Mouse (Mus musculus): Measurements from ENCODE around the gene Zfp607b. TPM values are rescaled to one million over a fixed set of nuclear protein-coding genes. Genes with fewer than 3 reads are reported as not detected.

The Zfp607b gene
- polyA plus RNA-seq, 1 experiment from 2014 or later, result 4.1 TPM

DNA sequence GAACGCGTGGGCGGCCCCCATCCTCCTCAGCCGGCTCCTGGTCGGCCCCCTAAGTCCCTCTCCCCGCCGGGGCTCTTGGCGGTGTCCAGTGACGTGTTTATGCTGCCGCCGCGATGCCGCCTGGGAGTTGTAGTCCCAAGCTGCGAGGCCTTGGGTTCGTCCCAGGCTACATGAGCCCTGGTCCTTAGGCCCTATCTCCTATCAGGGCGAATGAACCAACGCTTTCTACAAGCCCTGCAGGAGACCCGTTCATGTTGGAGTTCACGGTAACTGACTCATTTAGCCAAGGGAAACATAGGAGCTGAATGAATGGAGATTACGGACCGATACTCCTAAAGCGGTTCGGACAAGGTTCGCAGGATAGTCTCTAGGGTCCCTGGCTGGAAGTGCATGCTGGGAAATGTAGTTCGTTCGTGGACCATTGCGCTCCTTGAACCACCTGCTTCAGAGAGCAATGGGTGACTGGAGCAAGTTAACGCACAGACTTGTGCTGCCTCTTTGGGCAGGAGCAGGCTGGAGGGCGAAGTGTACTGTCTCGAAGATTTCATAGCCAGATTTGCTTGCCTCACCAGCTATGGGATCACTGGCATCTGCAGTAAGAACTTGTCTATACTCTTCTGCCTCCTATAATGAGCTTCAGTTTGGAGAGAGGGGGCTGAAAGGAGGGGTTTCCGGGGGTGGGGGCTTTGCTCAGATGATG is 14.5 kb upstream of the Zfp607b start, which contains the start of gene Map3k10:
Gene Map3k10, minus strand, starts transcription at position 77 of the 700 bp plus-strand sequence.
- Histone ChIP-seq H3K4me3 (replicated peaks; ENCODE audit: low read length) (peak within 1 kb of the TSS; percentile 74), H3K9me3 (replicated peaks; ENCODE audit: control insufficient read depth, low read length) (no peaks in the 10 kb centered on the region), H3K4me2 (ENCODE audit: low read depth, low read length) (peak within 1 kb of the TSS; percentile 94), H3K27ac (ENCODE audit: low read length) (peak within 1 kb of the TSS; percentile 89), H3K27me3 (ENCODE audit: control insufficient read depth, insufficient read depth, low read length) (no peaks in the 10 kb centered on the region), H3K4me1 (ENCODE audit: control insufficient read depth, insufficient read depth, low read length) (peaks cover 16% of the 10 kb centered on the region), H3K9ac (ENCODE audit: low read length) (peak within 1 kb of the TSS; percentile 87), H3K36me3 (ENCODE audit: control insufficient read depth, insufficient read depth, low read length) (no peaks in the 10 kb centered on the region)
- peak; percentile 97 for ATAC-seq (ENCODE audit: insufficient read depth, low FRiP score)
- WGBS, result under 1% methylated on average over 31 of the region's 31 CpGs

DNA sequence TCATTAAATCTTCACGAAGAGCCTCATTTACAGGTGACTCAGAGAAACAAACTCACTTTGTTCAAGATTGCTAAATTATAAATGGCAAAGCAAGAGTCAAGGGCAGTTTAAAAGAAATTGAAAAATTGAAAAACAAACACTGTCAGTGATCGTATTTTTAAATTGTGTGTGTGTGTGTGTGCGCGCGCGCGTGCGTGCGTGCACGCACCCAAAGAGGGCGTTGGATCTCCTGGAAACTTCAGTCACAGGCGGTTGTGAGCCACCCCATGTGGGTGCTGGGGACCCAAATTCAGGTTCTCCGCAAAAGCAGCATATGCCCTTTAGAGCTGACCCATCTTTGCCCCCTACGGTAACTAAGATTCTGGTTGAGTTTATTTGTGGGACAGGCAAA is 13.9 kb upstream of the Zfp607b start:
- WGBS, result 25% methylated on average over 14 of the region's 14 CpGs
- Histone ChIP-seq H3K4me3 (replicated peaks; ENCODE audit: low read length) (peak overlapping the region; percentile 74), H3K9me3 (replicated peaks; ENCODE audit: control insufficient read depth, low read length) (no peaks in the 10 kb centered on the region), H3K9ac (ENCODE audit: low read length) (no peak overlapping the region), H3K27me3 (ENCODE audit: control insufficient read depth, insufficient read depth, low read length) (no peaks in the 10 kb centered on the region), H3K36me3 (ENCODE audit: control insufficient read depth, insufficient read depth, low read length) (no peaks in the 10 kb centered on the region), H3K4me1 (ENCODE audit: control insufficient read depth, insufficient read depth, low read length) (peaks cover 16% of the 10 kb centered on the region), H3K4me2 (ENCODE audit: low read depth, low read length) (peak overlapping the region; percentile 94), H3K27ac (ENCODE audit: low read length) (no peak overlapping the region)
- ATAC-seq (ENCODE audit: insufficient read depth, low FRiP score), result no peak

DNA sequence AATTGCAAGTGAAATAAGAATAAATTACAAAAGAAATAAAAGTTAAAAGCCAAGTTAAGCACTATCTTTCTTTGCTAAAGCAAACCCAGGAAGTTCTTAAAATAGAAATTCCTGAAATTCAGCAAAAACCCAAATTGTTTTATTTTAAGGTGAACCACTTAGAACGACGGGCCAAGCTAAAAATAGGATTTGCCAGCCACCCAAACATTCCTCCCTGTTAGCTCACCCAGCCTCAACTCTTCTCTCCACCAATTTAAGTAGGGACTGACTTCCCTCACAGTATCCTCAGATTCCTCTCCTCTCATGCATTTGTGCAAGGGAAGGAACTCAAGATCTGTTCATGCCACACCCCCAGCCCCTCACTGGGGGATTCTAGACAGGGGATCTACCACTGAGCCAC is 5.9 kb upstream of the Zfp607b start:
- Histone ChIP-seq H3K4me2 (ENCODE audit: low read depth, low read length) (no peak overlapping the region), H3K4me3 (replicated peaks; ENCODE audit: low read length) (no peak overlapping the region), H3K27me3 (ENCODE audit: control insufficient read depth, insufficient read depth, low read length) (no peaks in the 10 kb centered on the region), H3K27ac (ENCODE audit: low read length) (no peak overlapping the region), H3K4me1 (ENCODE audit: control insufficient read depth, insufficient read depth, low read length) (peaks cover 2% of the 10 kb centered on the region), H3K9ac (ENCODE audit: low read length) (no peak overlapping the region), H3K36me3 (ENCODE audit: control insufficient read depth, insufficient read depth, low read length) (no peaks in the 10 kb centered on the region), H3K9me3 (replicated peaks; ENCODE audit: control insufficient read depth, low read length) (no peaks in the 10 kb centered on the region)
- 48% methylated on average over 2 of the region's 2 CpGs for WGBS
- ATAC-seq (ENCODE audit: insufficient read depth, low FRiP score), result no peak

DNA sequence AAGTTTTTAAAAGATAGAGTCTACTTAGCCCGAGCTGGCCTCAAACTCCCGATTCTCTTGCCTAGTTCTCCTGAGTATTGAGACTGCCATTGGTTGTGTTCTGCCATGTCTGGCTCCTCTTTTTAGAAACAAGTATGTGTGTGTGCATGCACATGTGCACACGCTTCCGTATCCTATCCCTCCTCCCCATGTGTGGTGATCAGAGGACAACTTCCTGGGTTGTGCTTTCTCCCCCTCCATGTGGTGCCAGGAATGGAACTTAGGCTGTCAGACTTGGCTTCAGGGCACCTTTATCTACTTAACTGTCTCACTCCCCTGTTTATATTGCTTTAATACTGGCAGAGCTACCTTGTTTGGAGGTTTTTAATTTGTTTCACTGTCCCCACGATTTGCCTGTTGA is 3.9 kb upstream of the Zfp607b start:
- Histone ChIP-seq H3K36me3 (ENCODE audit: control insufficient read depth, insufficient read depth, low read length) (no peaks in the 10 kb centered on the region), H3K4me2 (ENCODE audit: low read depth, low read length) (no peak overlapping the region), H3K27ac (ENCODE audit: low read length) (no peak overlapping the region), H3K4me1 (ENCODE audit: control insufficient read depth, insufficient read depth, low read length) (peaks cover 10% of the 10 kb centered on the region), H3K27me3 (ENCODE audit: control insufficient read depth, insufficient read depth, low read length) (no peaks in the 10 kb centered on the region), H3K9me3 (replicated peaks; ENCODE audit: control insufficient read depth, low read length) (no peaks in the 10 kb centered on the region), H3K9ac (ENCODE audit: low read length) (no peak overlapping the region), H3K4me3 (replicated peaks; ENCODE audit: low read length) (no peak overlapping the region)
- 35% methylated on average over 5 of the region's 5 CpGs for WGBS
- no peak for ATAC-seq (ENCODE audit: insufficient read depth, low FRiP score)

DNA sequence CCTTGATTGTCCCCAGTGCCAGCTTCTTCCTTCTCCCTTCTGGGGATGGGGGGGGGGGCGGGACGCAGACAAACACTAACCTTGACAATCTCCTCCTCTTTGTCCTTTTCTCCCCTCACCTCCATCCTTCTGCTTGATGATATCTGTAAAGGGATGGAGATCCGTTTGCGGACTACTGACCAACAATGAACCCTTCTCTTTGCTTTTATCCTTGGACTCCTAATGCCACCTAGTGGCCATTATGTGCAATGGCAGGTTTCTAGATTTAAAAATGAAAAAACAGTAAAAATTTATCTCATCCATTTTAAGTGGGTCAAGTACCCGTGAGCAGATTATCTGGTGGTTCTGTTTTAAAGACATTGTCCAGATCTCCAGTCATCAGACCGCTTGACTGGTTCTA is 3.5 kb upstream of the Zfp607b start:
- WGBS, result 0% methylated on average over 6 of the region's 6 CpGs
- no peaks in the 10 kb centered on the region for H3K36me3 ChIP-seq (ENCODE audit: control insufficient read depth, insufficient read depth, low read length)
- H3K4me2 ChIP-seq (ENCODE audit: low read depth, low read length), result no peak overlapping the region
- no peak overlapping the region for H3K27ac ChIP-seq (ENCODE audit: low read length)
- no peak overlapping the region for H3K4me3 ChIP-seq (replicated peaks; ENCODE audit: low read length)
- H3K9me3 ChIP-seq (replicated peaks; ENCODE audit: control insufficient read depth, low read length), result no peaks in the 10 kb centered on the region
- no peak overlapping the region for H3K9ac ChIP-seq (ENCODE audit: low read length)
- peaks cover 10% of the 10 kb centered on the region for H3K4me1 ChIP-seq (ENCODE audit: control insufficient read depth, insufficient read depth, low read length)
- no peak for ATAC-seq (ENCODE audit: insufficient read depth, low FRiP score)
- H3K27me3 ChIP-seq (ENCODE audit: control insufficient read depth, insufficient read depth, low read length), result no peaks in the 10 kb centered on the region

DNA sequence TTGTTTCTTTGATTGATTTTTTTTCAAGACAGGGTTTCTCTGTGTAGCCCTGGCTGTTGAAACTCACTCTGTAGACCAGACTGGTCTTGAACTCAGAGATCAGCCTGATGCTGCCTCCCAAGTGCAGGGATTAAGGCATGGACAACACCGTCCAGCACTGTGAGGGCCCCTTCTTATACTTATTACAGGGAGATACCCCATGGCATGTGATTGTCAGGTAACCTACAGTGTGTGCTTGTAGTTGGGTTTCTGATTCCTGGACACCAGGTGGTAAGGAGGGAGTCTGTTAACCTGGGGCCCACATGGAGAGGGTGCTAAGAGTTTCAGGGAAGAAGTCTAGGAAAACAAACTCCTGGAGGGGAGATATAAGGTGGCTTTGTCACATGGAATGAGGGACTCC is 2.1 kb upstream of the Zfp607b start:
- 85% methylated on average over 1 of the region's 1 CpGs for WGBS
- Histone ChIP-seq H3K4me2 (ENCODE audit: low read depth, low read length) (no peak overlapping the region), H3K27ac (ENCODE audit: low read length) (no peak overlapping the region), H3K27me3 (ENCODE audit: control insufficient read depth, insufficient read depth, low read length) (no peaks in the 10 kb centered on the region), H3K9me3 (replicated peaks; ENCODE audit: control insufficient read depth, low read length) (no peaks in the 10 kb centered on the region), H3K9ac (ENCODE audit: low read length) (no peak overlapping the region), H3K4me3 (replicated peaks; ENCODE audit: low read length) (no peak overlapping the region), H3K36me3 (ENCODE audit: control insufficient read depth, insufficient read depth, low read length) (no peaks in the 10 kb centered on the region), H3K4me1 (ENCODE audit: control insufficient read depth, insufficient read depth, low read length) (peaks cover 10% of the 10 kb centered on the region)
- no peak for ATAC-seq (ENCODE audit: insufficient read depth, low FRiP score)

DNA sequence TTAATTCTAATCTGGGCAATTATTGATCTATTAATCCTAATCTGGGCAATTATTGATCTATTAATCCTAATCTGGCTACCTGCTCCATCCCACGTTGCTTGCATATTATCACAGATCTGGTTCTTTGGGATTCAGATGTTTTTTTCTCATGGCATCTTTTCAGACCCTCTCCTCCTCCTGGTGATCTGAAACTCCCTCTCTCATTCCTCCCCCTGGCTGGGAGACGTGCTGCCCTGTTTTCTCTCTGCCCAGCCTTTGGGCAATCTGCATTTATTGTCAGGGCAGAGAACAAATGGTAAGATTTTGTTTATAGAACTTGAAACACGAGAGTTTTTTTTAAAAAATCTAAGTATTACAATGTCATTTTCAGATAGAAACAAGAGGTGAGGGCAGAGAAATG is 1.3 kb upstream of the Zfp607b start:
- Histone ChIP-seq H3K9ac (ENCODE audit: low read length) (peak overlapping the region; percentile 78; the same call in 1 of the 2 replicates), H3K4me3 (replicated peaks; ENCODE audit: low read length) (no peak overlapping the region)

DNA sequence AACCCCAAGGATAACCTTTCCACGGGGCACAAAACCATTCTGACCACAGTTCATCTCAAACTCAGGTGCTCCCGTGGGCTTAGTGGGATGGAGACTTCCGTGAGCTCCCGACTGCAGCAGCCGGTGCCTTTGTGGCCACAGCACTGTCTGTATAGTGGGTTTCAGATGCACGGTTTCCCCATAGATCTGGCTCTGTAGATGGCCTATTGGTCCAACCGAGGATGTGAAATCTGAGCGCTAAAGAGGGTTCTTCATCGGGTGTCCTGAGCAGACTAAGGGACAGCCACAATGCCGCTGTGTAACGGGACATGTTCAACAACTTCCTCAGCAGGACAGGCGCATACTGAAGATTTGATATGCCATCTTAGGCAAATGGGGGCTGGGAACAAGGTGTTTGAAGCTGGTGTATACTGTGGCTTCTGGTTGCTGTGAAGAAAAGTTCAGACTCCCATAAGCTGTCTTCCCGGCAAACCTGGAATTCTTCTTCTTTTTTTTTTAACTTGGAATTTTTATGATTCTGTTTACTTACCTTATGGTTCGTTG is 823 bp upstream of the Zfp607b start:
- Histone ChIP-seq H3K36me3 (ENCODE audit: control insufficient read depth, insufficient read depth, low read length) (no peaks in the 10 kb centered on the region), H3K4me3 (replicated peaks; ENCODE audit: low read length) (peak overlapping the region; percentile 64), H3K9me3 (replicated peaks; ENCODE audit: control insufficient read depth, low read length) (no peaks in the 10 kb centered on the region), H3K27me3 (ENCODE audit: control insufficient read depth, insufficient read depth, low read length) (no peaks in the 10 kb centered on the region), H3K27ac (ENCODE audit: low read length) (peak overlapping the region; percentile 81), H3K4me2 (ENCODE audit: low read depth, low read length) (peak overlapping the region; percentile 85), H3K4me1 (ENCODE audit: control insufficient read depth, insufficient read depth, low read length) (peaks cover 10% of the 10 kb centered on the region), H3K9ac (ENCODE audit: low read length) (peak overlapping the region; percentile 78)
- ATAC-seq (ENCODE audit: insufficient read depth, low FRiP score), result no peak
- 31% methylated on average over 14 of the region's 14 CpGs for WGBS

More for the DNA sequence above, 1.3 kb upstream of the Zfp607b start:
- 62% methylated on average over 3 of the region's 3 CpGs for WGBS
- H3K9me3 ChIP-seq (replicated peaks; ENCODE audit: control insufficient read depth, low read length), result no peaks in the 10 kb centered on the region
- no peaks in the 10 kb centered on the region for H3K27me3 ChIP-seq (ENCODE audit: control insufficient read depth, insufficient read depth, low read length)
- peaks cover 10% of the 10 kb centered on the region for H3K4me1 ChIP-seq (ENCODE audit: control insufficient read depth, insufficient read depth, low read length)
- peak overlapping the region; percentile 85 for H3K4me2 ChIP-seq (ENCODE audit: low read depth, low read length)
- no peak overlapping the region for H3K27ac ChIP-seq (ENCODE audit: low read length)
- ATAC-seq (ENCODE audit: insufficient read depth, low FRiP score), result no peak
- H3K36me3 ChIP-seq (ENCODE audit: control insufficient read depth, insufficient read depth, low read length), result no peaks in the 10 kb centered on the region

DNA sequence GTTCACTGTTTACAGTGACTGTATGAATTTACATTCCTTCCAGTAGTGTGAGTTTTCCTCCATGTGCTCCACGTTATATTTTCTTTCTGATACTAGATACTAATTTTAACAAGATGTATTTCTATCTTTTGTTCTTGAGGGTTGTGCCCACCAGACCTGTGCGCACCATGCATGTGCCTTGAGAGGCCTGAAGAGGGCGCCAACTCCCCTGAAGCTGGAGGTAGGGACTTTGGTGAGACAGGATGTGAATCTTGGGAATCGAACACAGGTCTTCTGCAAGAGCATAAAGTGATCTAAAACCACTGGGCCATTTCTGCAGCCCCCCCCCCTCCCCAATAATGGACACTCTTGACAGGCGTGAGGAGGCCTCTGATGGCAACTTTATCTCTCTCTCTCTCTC is 1.9 kb downstream of the Zfp607b start:
- Histone ChIP-seq H3K36me3 (ENCODE audit: control insufficient read depth, insufficient read depth, low read length) (no peaks in the 10 kb centered on the region), H3K4me3 (replicated peaks; ENCODE audit: low read length) (no peak overlapping the region), H3K27me3 (ENCODE audit: control insufficient read depth, insufficient read depth, low read length) (no peaks in the 10 kb centered on the region), H3K9me3 (replicated peaks; ENCODE audit: control insufficient read depth, low read length) (no peaks in the 10 kb centered on the region), H3K27ac (ENCODE audit: low read length) (no peak overlapping the region), H3K9ac (ENCODE audit: low read length) (no peak overlapping the region), H3K4me2 (ENCODE audit: low read depth, low read length) (no peak overlapping the region), H3K4me1 (ENCODE audit: control insufficient read depth, insufficient read depth, low read length) (peaks cover 10% of the 10 kb centered on the region)
- 49% methylated on average over 5 of the region's 5 CpGs for whole genome bisulfite sequencing
- ATAC-seq (ENCODE audit: insufficient read depth, low FRiP score), result no peak

Measured in stomach, embryonic 16.5 days (tissue).